19 mouse cellular contexts compared by ENCODE assay signal in genomic region chr3:50820776-50821175, GRCm38 (mm10).
DNase-seq lines count a peak whose midpoint lies in the region; ATAC-seq lines count a peak whose summit lies in the region.
"Had no signal": no experiment of that assay in that cellular context is flagged by ENCODE, and none has a peak within 500 bp of the region (broad histone marks: within the 10 kb centered on the region; RNA-seq: fewer than 3 reads in every experiment).

No protein-coding gene starts in this region.

- 84% methylated on average over 1 of the region's 1 CpGs for WGBS in midbrain, embryonic 11.5 days
- 71% methylated on average over 1 of the region's 1 CpGs for WGBS in midbrain, embryonic 15.5 days

- H3K4me2 ChIP-seq in midbrain, embryonic 11.5 days, result no peak overlapping the region
- H3K4me2 ChIP-seq in midbrain, embryonic 15.5 days, result no peak overlapping the region

- intact Hi-C loops in heart, postnatal 36 days (cut with DNase I), result no loop called here

- H3K36me3 ChIP-seq in midbrain, embryonic 11.5 days (ENCODE audit: control insufficient read depth, insufficient read depth, low read length), result no peaks in the 10 kb centered on the region
- H3K36me3 ChIP-seq in midbrain, embryonic 15.5 days (replicated peaks), result no peaks in the 10 kb centered on the region
- H3K36me3 ChIP-seq: G1E had no signal

- H3K9ac ChIP-seq in midbrain, embryonic 11.5 days (ENCODE audit: low read length), result no peak overlapping the region
- no peak overlapping the region for H3K9ac ChIP-seq in midbrain, embryonic 15.5 days

- no peak for ATAC-seq in midbrain, embryonic 11.5 days (ENCODE audit: low FRiP score)
- ATAC-seq in midbrain, embryonic 15.5 days (replicated peaks), result no peak
- ATAC-seq: activated CD4-positive, CD25-positive, alpha-beta regulatory T cell, adult 4 months; CD4-positive, CD25-positive, alpha-beta regulatory T cell, adult 4 months; Patski had no signal

- no peak overlapping the region for H3K4me3 ChIP-seq in midbrain, embryonic 11.5 days (ENCODE audit: low read depth, low read length)
- no peak overlapping the region for H3K4me3 ChIP-seq in midbrain, embryonic 15.5 days

- peak; percentile 74 for DNase-seq in heart, adult 11 months
- DNase-seq in heart, postnatal 36 days, result no peak
- peak; percentile 51 for DNase-seq in midbrain, embryonic 11.5 days (ENCODE audit: low spot score, missing footprints)
- DNase-seq: adrenal gland, adult 2 months; adrenal gland, adult 8-10 months; adrenal gland, postnatal 10 days; adrenal gland, postnatal 14 days; adrenal gland, postnatal 25 days; adrenal gland, postnatal 36 days; B cell, adult 2 months; cerebellum, adult 11 months; cerebellum, adult 11-12 months; cerebellum, adult 18-20 months had no signal

- peaks cover 5% of the 10 kb centered on the region; the same call in 1 of the 2 replicates for H3K4me1 ChIP-seq in midbrain, embryonic 11.5 days (ENCODE audit: control insufficient read depth, insufficient read depth, low read length)
- peaks cover 6% of the 10 kb centered on the region for H3K4me1 ChIP-seq in midbrain, embryonic 15.5 days

- H3K27ac ChIP-seq in midbrain, embryonic 11.5 days (ENCODE audit: low read depth, low read length), result no peak overlapping the region
- H3K27ac ChIP-seq in midbrain, embryonic 15.5 days, result no peak overlapping the region

- H3K9me3 ChIP-seq in midbrain, embryonic 11.5 days (ENCODE audit: control insufficient read depth, low read length), result no peaks in the 10 kb centered on the region
- no peaks in the 10 kb centered on the region for H3K9me3 ChIP-seq in midbrain, embryonic 15.5 days

- no peaks in the 10 kb centered on the region for H3K27me3 ChIP-seq in midbrain, embryonic 11.5 days (ENCODE audit: control insufficient read depth, insufficient read depth, low read length)
- no peaks in the 10 kb centered on the region for H3K27me3 ChIP-seq in midbrain, embryonic 15.5 days (replicated peaks)
- H3K27me3 ChIP-seq: CH12.LX had no signal

Comparison
In these comparisons a context has a peak if more than half of its experiments do, and no peak if none do; other contexts are left out.
1. DNase-seq: peak in heart, adult 11 months (single experiment) and midbrain, embryonic 11.5 days (single experiment); none in heart, postnatal 36 days (0 of 2).